8 mouse cellular contexts compared by ENCODE assay signal in the genomic region with DNA sequence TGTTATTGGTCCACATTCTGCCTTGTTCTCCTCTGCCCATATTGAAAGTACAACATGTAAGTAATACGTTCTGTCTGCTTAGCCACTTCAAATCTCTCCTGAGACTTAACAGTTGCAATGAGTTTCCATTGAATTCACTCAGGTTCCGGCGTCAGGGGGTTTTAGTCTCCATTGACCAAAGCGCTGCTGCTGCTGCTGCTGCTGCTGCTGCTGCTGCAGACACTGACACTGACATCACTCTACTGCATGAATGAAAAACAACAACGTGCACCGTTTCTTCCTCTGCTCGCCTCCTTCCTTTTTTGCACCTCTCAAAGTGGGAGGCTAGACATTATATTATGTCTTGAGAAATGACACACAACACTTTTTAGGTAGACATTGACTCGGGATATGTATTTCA. TPM values are rescaled to one million over a fixed set of nuclear protein-coding genes. Genes with fewer than 3 reads are reported as not detected.
A peak's percentile ranks its signal among the peaks of the same experiment; 100 is the strongest.
DNase-seq lines count a peak whose midpoint lies in the region; ATAC-seq and TF ChIP-seq lines count a peak whose summit lies in the region.

No protein-coding gene starts in this region.

- ATAC-seq in heart, embryonic 15.5 days (replicated peaks; ENCODE audit: insufficient number of reproducible peaks, insufficient read depth, low FRiP score, low read depth) = no peak
- ATAC-seq in forebrain, embryonic 16.5 days = no peak
- ATAC-seq in midbrain, postnatal 0 days (ENCODE audit: low FRiP score) = no peak
- no peak for ATAC-seq in granulocyte monocyte progenitor cell, adult 5-6 weeks (replicated peaks; ENCODE audit: poor library complexity, severe bottlenecking)

- H3K4me1 ChIP-seq in heart, embryonic 15.5 days (replicated peaks) = peaks cover 22% of the 10 kb centered on the region
- H3K4me1 ChIP-seq in forebrain, embryonic 16.5 days (replicated peaks; ENCODE audit: control insufficient read depth, insufficient read depth, low read length) = peaks cover 14% of the 10 kb centered on the region
- no peaks in the 10 kb centered on the region for H3K4me1 ChIP-seq in midbrain, postnatal 0 days (ENCODE audit: insufficient read depth, low read length)

- H3K27ac ChIP-seq in heart, embryonic 15.5 days = no peak overlapping the region
- H3K27ac ChIP-seq in forebrain, embryonic 16.5 days (ENCODE audit: low read length) = no peak overlapping the region; the same call in 1 of the 2 replicates
- H3K27ac ChIP-seq in midbrain, postnatal 0 days (ENCODE audit: low read depth, low read length) = no peak overlapping the region

- H3K27me3 ChIP-seq in heart, embryonic 15.5 days = no peaks in the 10 kb centered on the region
- H3K27me3 ChIP-seq in forebrain, embryonic 16.5 days (replicated peaks; ENCODE audit: control insufficient read depth, insufficient read depth, low read length) = no peaks in the 10 kb centered on the region
- no peaks in the 10 kb centered on the region for H3K27me3 ChIP-seq in midbrain, postnatal 0 days (ENCODE audit: insufficient read depth, low read length)

- no peaks in the 10 kb centered on the region for H3K9me3 ChIP-seq in heart, embryonic 15.5 days (replicated peaks)
- no peaks in the 10 kb centered on the region for H3K9me3 ChIP-seq in forebrain, embryonic 16.5 days (ENCODE audit: control insufficient read depth, low read length)
- no peaks in the 10 kb centered on the region for H3K9me3 ChIP-seq in midbrain, postnatal 0 days (ENCODE audit: low read length)

- peak overlapping the region; percentile 80 for H3K4me2 ChIP-seq in heart, embryonic 15.5 days
- H3K4me2 ChIP-seq in forebrain, embryonic 16.5 days (ENCODE audit: low read length) = peak overlapping the region; percentile 82
- H3K4me2 ChIP-seq in midbrain, postnatal 0 days (ENCODE audit: low read depth, low read length, poor library complexity, severe bottlenecking) = peak overlapping the region; percentile 82

- no peak for DNase-seq in heart, adult 9 months (ENCODE audit: low spot score in 2 of 2)
- peak; percentile 50 for DNase-seq in T-cell, adult 2 months (ENCODE audit: low spot score)
- peak; percentile 42 for DNase-seq in midbrain, postnatal 0 days (ENCODE audit: low spot score)
- DNase-seq in adipocyte (ENCODE audit: low spot score) = no peak
- no peak for DNase-seq in spleen, postnatal 14 days (ENCODE audit: low spot score in 2 of 2)

- WGBS in heart, embryonic 15.5 days = 27% methylated on average over 8 of the region's 8 CpGs
- WGBS in forebrain, embryonic 16.5 days = 9% methylated on average over 8 of the region's 8 CpGs
- 8% methylated on average over 8 of the region's 8 CpGs for WGBS in midbrain, postnatal 0 days

- no peak overlapping the region; the same call in 1 of the 2 replicates for H3K9ac ChIP-seq in heart, embryonic 15.5 days
- H3K9ac ChIP-seq in forebrain, embryonic 16.5 days (replicated peaks; ENCODE audit: low read depth, low read length) = peak overlapping the region; percentile 98
- H3K9ac ChIP-seq in midbrain, postnatal 0 days (replicated peaks; ENCODE audit: low read length, poor library complexity, severe bottlenecking) = peak overlapping the region; percentile 94

- H3K36me3 ChIP-seq in heart, embryonic 15.5 days = no peaks in the 10 kb centered on the region
- H3K36me3 ChIP-seq in forebrain, embryonic 16.5 days (ENCODE audit: control insufficient read depth, insufficient read depth) = no peaks in the 10 kb centered on the region
- H3K36me3 ChIP-seq in midbrain, postnatal 0 days (ENCODE audit: insufficient read depth, low read length) = no peaks in the 10 kb centered on the region

- no peak for TF ChIP-seq CTCF in midbrain, postnatal 0 days (IDR thresholded peaks at IDR 0.05)

- H3K4me3 ChIP-seq in heart, embryonic 15.5 days = peak overlapping the region; percentile 72
- peak overlapping the region; percentile 92 for H3K4me3 ChIP-seq in forebrain, embryonic 16.5 days (replicated peaks; ENCODE audit: low read length)
- H3K4me3 ChIP-seq in midbrain, postnatal 0 days (ENCODE audit: low read depth, low read length) = peak overlapping the region; percentile 93

RNA-seq across cellular contexts. Expression of gene Glcci1, which starts 3.0 kb away (rescaled TPM):
- 5.2 and 5.7 TPM in 2 replicates for polyA plus RNA-seq in heart, embryonic 15.5 days (2015; fragmentation: Nextera tagmentation; extraction: Ambion mirVana)
- 12.2 and 16.2 TPM in 2 replicates for polyA plus RNA-seq in forebrain, embryonic 16.5 days (2015; fragmentation: Nextera tagmentation; extraction: Ambion mirVana)
- total RNA-seq in midbrain, postnatal 0 days (2014; rRNA removed) = 11.1 and 16.4 TPM in 2 replicates
- 5.0 and 5.1 TPM in 2 replicates for polyA plus RNA-seq in midbrain, postnatal 0 days (2015; fragmentation: Nextera tagmentation; extraction: Ambion mirVana)
- total RNA-seq in granulocyte monocyte progenitor cell, adult 5-6 weeks (2014; fragmentation: Nextera tagmentation) = 3.7 and 5.7 TPM in 2 replicates
- total RNA-seq in granulocyte monocyte progenitor cell, adult 5-6 weeks (2017) = 2.6 and 3.1 TPM in 2 replicates

Comparison
In these comparisons a context has a peak if more than half of its experiments do, and no peak if none do; other contexts are left out.
1. DNase-seq: peak in T-cell, adult 2 months (single experiment) and midbrain, postnatal 0 days (single experiment); none in heart, adult 9 months (0 of 2), adipocyte (single experiment) and spleen, postnatal 14 days (0 of 2).
2. Peak in every context shown above with its lines, with median percentiles within 50 percentile points of each other: H3K4me2 ChIP-seq and H3K4me3 ChIP-seq.